Mouse (Mus musculus): ENCODE measurements at regions not wholly inside any gene's neighbourhood (a gene's known extent, or its start where the extent isn't known, plus 50 kb on each side); places are given as distances from the start of the nearest gene placed in this dataset.

DNA sequence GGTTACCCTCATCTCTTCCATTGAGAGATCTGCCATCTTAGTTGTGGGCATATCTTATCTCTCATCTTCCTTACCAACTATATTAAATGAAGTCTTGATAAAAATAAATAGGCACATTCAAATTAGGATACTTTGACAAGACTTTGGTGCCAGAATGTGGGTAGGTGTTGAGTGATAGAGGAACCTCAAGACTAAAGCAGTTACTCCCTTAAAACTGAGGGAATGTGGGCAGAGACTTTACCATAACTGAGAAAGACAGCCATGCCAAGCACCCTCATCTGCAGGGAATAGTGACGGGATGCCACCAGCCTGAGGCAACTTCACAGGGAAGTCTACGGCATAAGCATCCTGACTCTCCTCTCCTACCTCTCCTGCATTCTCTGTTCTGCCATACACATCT, 292.3 kb downstream of the Lmx1a start:
- TF ChIP-seq EP300 (IDR thresholded peaks at IDR 0.05; ENCODE audit: low read depth) (no peak), CTCF (IDR thresholded peaks at IDR 0.05; ENCODE audit: low read depth) (no peak)
